Mouse (Mus musculus) bone marrow macrophage, adult 2 months (primary cell): ENCODE data around the gene Lca5l.

Experiments used
- CTCF ChIP-seq: IDR thresholded peaks from 2 replicates; pipeline ENCODE4 v1.5.1; 2012; ENCODE audit warnings: low read depth, mild to moderate bottlenecking, low read length, moderate library complexity
- POLR2A ChIP-seq: IDR thresholded peaks from 2 replicates; pipeline ENCODE4 v1.6.1; 2012; ENCODE audit warnings: mild to moderate bottlenecking, low read depth, low read length, borderline replicate concordance

DNA sequence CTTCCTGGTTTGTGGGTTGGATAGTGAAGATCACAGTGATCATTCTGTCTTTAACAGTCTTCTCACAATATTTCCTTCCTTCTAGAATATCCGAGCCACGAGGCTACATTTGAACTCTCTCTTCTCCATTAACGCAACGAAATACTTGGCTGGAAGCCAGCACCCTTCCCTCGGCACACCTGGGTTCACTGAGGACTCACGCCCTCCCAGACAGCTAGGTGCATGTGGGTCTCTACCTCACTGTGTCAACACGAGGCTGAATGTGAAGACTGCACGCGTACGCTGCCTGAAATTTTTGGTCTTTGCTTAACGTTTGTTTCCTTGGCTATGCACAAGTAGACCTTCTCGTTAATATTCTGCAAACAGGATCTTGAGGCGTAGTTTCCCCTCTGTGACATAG lies 36.4 kb upstream of the Lca5l start:
- TF ChIP-seq CTCF (no peak), POLR2A (no peak)
